Mouse (Mus musculus): ENCODE data around the gene Mrpl2. TPM values are rescaled to one million over a fixed set of nuclear protein-coding genes. Genes with fewer than 3 reads are reported as not detected.

Gene Mrpl2
- polyA plus RNA-seq, 1 experiment from 2014 or later, result 100 TPM

GRCm38 (mm10) chr17:46639929-46640328 is 6.1 kb upstream of the Mrpl2 start:
- DNase-seq (ENCODE audit: low spot score, missing footprints), result no peak
- Histone ChIP-seq H3K4me2 (no peak overlapping the region), H3K27me3 (ENCODE audit: control insufficient read depth, insufficient read depth, low read length) (no peaks in the 10 kb centered on the region), H3K9ac (ENCODE audit: low read length) (no peak overlapping the region), H3K27ac (ENCODE audit: low read depth, low read length) (no peak overlapping the region), H3K4me1 (ENCODE audit: control insufficient read depth, insufficient read depth, low read length) (peaks cover 6% of the 10 kb centered on the region), H3K9me3 (ENCODE audit: control insufficient read depth, low read length) (no peaks in the 10 kb centered on the region), H3K4me3 (ENCODE audit: low read depth, low read length) (no peak overlapping the region), H3K36me3 (ENCODE audit: control insufficient read depth, insufficient read depth, low read length) (peaks cover 5% of the 10 kb centered on the region)
- WGBS, result 81% methylated on average over 9 of the region's 9 CpGs
- ATAC-seq (ENCODE audit: low FRiP score), result no peak

DNA sequence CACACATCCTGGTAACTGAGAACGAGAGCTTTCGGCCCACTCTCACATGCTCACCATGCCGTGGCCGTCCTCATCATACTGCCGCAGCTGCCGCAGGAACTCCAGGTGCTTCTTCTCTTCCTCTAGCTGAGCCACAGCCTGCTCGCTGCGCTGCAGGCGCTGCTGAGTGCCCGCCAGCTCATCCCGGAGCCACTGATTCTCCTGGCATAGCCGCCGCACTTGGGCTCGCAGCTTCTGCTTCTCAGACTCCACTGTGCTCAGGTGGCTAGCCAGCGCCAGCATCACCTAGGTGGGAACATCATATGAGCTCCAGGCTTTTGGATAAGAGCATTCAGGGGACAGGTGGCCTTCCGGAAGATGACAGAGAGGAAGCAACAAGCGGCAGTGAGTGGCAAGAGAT is 4.0 kb upstream of the Mrpl2 start:
- no peak overlapping the region for H3K4me3 ChIP-seq (ENCODE audit: low read depth, low read length)
- H3K4me1 ChIP-seq (ENCODE audit: control insufficient read depth, insufficient read depth, low read length), result peaks cover 12% of the 10 kb centered on the region
- no peak overlapping the region for H3K27ac ChIP-seq (ENCODE audit: low read depth, low read length)
- DNase-seq (ENCODE audit: low spot score, missing footprints), result no peak
- ATAC-seq (ENCODE audit: low FRiP score), result no peak
- no peaks in the 10 kb centered on the region for H3K9me3 ChIP-seq (ENCODE audit: control insufficient read depth, low read length)
- no peak overlapping the region for H3K4me2 ChIP-seq
- no peaks in the 10 kb centered on the region for H3K27me3 ChIP-seq (ENCODE audit: control insufficient read depth, insufficient read depth, low read length)
- WGBS, result 91% methylated on average over 17 of the region's 17 CpGs
- no peak overlapping the region for H3K9ac ChIP-seq (ENCODE audit: low read length)
- H3K36me3 ChIP-seq (ENCODE audit: control insufficient read depth, insufficient read depth, low read length), result peaks cover 3% of the 10 kb centered on the region; the same call in 1 of the 2 replicates

- H3K4me1 ChIP-seq (ENCODE audit: control insufficient read depth, insufficient read depth, low read length), result peaks cover 12% of the 10 kb centered on the region
- no peaks in the 10 kb centered on the region for H3K27me3 ChIP-seq (ENCODE audit: control insufficient read depth, insufficient read depth, low read length)
- peaks cover 3% of the 10 kb centered on the region; the same call in 1 of the 2 replicates for H3K36me3 ChIP-seq (ENCODE audit: control insufficient read depth, insufficient read depth, low read length)
- peak overlapping the region; percentile 3; the same call in 1 of the 2 replicates for H3K9ac ChIP-seq (ENCODE audit: low read length)
- no peak overlapping the region for H3K27ac ChIP-seq (ENCODE audit: low read depth, low read length)
- 88% methylated on average over 12 of the region's 12 CpGs for WGBS
- ATAC-seq (ENCODE audit: low FRiP score) (no peak), DNase-seq (ENCODE audit: low spot score, missing footprints) (no peak)
- H3K4me2 ChIP-seq, result no peak overlapping the region; the same call in 1 of the 2 replicates
- no peaks in the 10 kb centered on the region for H3K9me3 ChIP-seq (ENCODE audit: control insufficient read depth, low read length)
- H3K4me3 ChIP-seq (ENCODE audit: low read depth, low read length), result no peak overlapping the region; the same call in 1 of the 2 replicates
Measured at GRCm38 (mm10) chr17:46644152-46644805, 1.8 kb upstream of the Mrpl2 start.

- Histone ChIP-seq H3K27me3 (ENCODE audit: control insufficient read depth, insufficient read depth, low read length) (no peaks in the 10 kb centered on the region), H3K4me2 (peak overlapping the region; percentile 72), H3K4me3 (ENCODE audit: low read depth, low read length) (peak overlapping the region; percentile 78), H3K36me3 (ENCODE audit: control insufficient read depth, insufficient read depth, low read length) (peaks cover 3% of the 10 kb centered on the region; the same call in 1 of the 2 replicates), H3K9ac (ENCODE audit: low read length) (peak overlapping the region; percentile 60), H3K4me1 (ENCODE audit: control insufficient read depth, insufficient read depth, low read length) (peaks cover 19% of the 10 kb centered on the region), H3K9me3 (ENCODE audit: control insufficient read depth, low read length) (no peaks in the 10 kb centered on the region), H3K27ac (ENCODE audit: low read depth, low read length) (no peak overlapping the region)
- DNase-seq (ENCODE audit: low spot score, missing footprints), result no peak
- 6% methylated on average over 11 of the region's 11 CpGs for WGBS
- peak; percentile 27; the same call in 1 of the 2 replicates for ATAC-seq (ENCODE audit: low FRiP score)
Measured at GRCm38 (mm10) chr17:46644916-46645475, 1.0 kb upstream of the Mrpl2 start.

DNA sequence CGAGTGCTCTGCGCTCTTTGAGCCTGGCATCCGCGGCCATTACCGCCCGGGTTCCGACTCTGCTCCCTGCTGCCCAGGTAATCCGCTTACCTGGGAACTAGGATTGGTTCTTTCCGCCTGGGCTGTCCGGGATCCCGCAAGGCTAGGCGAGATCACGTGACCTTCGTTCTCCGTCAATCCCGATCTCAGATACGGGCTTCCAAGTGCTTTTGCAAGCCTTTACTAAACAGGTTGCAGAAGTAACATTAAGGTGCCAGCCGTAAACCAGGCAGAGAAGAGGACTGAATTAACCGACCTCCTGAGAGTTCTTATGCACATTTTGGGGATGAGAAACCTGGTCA is 263 bp downstream of the Mrpl2 start:
- Histone ChIP-seq H3K4me1 (ENCODE audit: control insufficient read depth, insufficient read depth, low read length) (peaks cover 26% of the 10 kb centered on the region), H3K27me3 (ENCODE audit: control insufficient read depth, insufficient read depth, low read length) (no peaks in the 10 kb centered on the region), H3K4me3 (ENCODE audit: low read depth, low read length) (peak overlapping the region; percentile 78), H3K27ac (ENCODE audit: low read depth, low read length) (no peak overlapping the region), H3K9me3 (ENCODE audit: control insufficient read depth, low read length) (no peaks in the 10 kb centered on the region), H3K9ac (ENCODE audit: low read length) (peak overlapping the region; percentile 68), H3K36me3 (ENCODE audit: control insufficient read depth, insufficient read depth, low read length) (no peaks in the 10 kb centered on the region), H3K4me2 (peak overlapping the region; percentile 71)
- no peak for DNase-seq (ENCODE audit: low spot score, missing footprints)
- WGBS, result 1% methylated on average over 19 of the region's 19 CpGs
- ATAC-seq (ENCODE audit: low FRiP score), result no peak

GRCm38 (mm10) chr17:46647279-46647678 is 1.2 kb downstream of the Mrpl2 start:
- Histone ChIP-seq H3K4me2 (0 out of 2 replicates have a peak overlapping the region, but pooled peaks have one; percentile 71), H3K9ac (ENCODE audit: low read length) (no peak overlapping the region), H3K27me3 (ENCODE audit: control insufficient read depth, insufficient read depth, low read length) (no peaks in the 10 kb centered on the region), H3K4me3 (ENCODE audit: low read depth, low read length) (no peak overlapping the region), H3K9me3 (ENCODE audit: control insufficient read depth, low read length) (no peaks in the 10 kb centered on the region), H3K36me3 (ENCODE audit: control insufficient read depth, insufficient read depth, low read length) (no peaks in the 10 kb centered on the region), H3K4me1 (ENCODE audit: control insufficient read depth, insufficient read depth, low read length) (peaks cover 32% of the 10 kb centered on the region), H3K27ac (ENCODE audit: low read depth, low read length) (no peak overlapping the region)
- DNase-seq (ENCODE audit: low spot score, missing footprints) (no peak), ATAC-seq (ENCODE audit: low FRiP score) (no peak)
- WGBS, result 90% methylated on average over 7 of the region's 7 CpGs

DNA sequence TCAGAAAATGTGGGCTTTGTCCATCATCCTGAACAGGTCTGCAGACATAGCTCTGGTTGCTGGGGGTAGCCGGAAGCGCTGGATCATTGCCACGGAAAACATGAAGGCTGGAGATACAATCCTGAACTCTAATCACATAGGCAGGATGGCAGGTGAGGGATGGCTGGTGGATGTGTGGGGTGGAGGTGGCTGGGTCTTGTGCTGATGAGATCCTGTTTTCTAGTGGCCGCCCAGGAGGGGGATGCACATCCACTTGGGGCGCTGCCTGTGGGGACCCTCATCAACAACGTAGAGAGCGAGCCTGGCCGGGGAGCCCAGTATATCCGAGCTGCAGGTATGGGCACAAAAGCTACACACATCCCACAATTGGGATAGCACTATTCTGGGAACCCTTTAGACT is 2.4 kb downstream of the Mrpl2 start:
- no peak overlapping the region for H3K4me3 ChIP-seq (ENCODE audit: low read depth, low read length)
- H3K9me3 ChIP-seq (ENCODE audit: control insufficient read depth, low read length), result no peaks in the 10 kb centered on the region
- no peak overlapping the region for H3K4me2 ChIP-seq
- H3K27me3 ChIP-seq (ENCODE audit: control insufficient read depth, insufficient read depth, low read length), result no peaks in the 10 kb centered on the region
- DNase-seq (ENCODE audit: low spot score, missing footprints), result no peak
- no peak overlapping the region for H3K27ac ChIP-seq (ENCODE audit: low read depth, low read length)
- WGBS, result 94% methylated on average over 9 of the region's 9 CpGs
- H3K36me3 ChIP-seq (ENCODE audit: control insufficient read depth, insufficient read depth, low read length), result no peaks in the 10 kb centered on the region
- peaks cover 32% of the 10 kb centered on the region for H3K4me1 ChIP-seq (ENCODE audit: control insufficient read depth, insufficient read depth, low read length)
- no peak overlapping the region for H3K9ac ChIP-seq (ENCODE audit: low read length)
- no peak for ATAC-seq (ENCODE audit: low FRiP score)

GRCm38 (mm10) chr17:46649811-46650210 is 3.8 kb downstream of the Mrpl2 start:
- peaks cover 6% of the 10 kb centered on the region for H3K36me3 ChIP-seq (ENCODE audit: control insufficient read depth, insufficient read depth, low read length)
- peak overlapping the region; percentile 92 for H3K9ac ChIP-seq (ENCODE audit: low read length)
- peaks cover 30% of the 10 kb centered on the region for H3K4me1 ChIP-seq (ENCODE audit: control insufficient read depth, insufficient read depth, low read length)
- peak overlapping the region; percentile 71 for H3K4me3 ChIP-seq (ENCODE audit: low read depth, low read length)
- peak overlapping the region; percentile 85 for H3K4me2 ChIP-seq
- no peaks in the 10 kb centered on the region for H3K27me3 ChIP-seq (ENCODE audit: control insufficient read depth, insufficient read depth, low read length)
- H3K9me3 ChIP-seq (ENCODE audit: control insufficient read depth, low read length), result no peaks in the 10 kb centered on the region
- no peak for ATAC-seq (ENCODE audit: low FRiP score)
- DNase-seq (ENCODE audit: low spot score, missing footprints), result no peak
- 39% methylated on average over 15 of the region's 15 CpGs for WGBS
- peak overlapping the region; percentile 84 for H3K27ac ChIP-seq (ENCODE audit: low read depth, low read length)

DNA sequence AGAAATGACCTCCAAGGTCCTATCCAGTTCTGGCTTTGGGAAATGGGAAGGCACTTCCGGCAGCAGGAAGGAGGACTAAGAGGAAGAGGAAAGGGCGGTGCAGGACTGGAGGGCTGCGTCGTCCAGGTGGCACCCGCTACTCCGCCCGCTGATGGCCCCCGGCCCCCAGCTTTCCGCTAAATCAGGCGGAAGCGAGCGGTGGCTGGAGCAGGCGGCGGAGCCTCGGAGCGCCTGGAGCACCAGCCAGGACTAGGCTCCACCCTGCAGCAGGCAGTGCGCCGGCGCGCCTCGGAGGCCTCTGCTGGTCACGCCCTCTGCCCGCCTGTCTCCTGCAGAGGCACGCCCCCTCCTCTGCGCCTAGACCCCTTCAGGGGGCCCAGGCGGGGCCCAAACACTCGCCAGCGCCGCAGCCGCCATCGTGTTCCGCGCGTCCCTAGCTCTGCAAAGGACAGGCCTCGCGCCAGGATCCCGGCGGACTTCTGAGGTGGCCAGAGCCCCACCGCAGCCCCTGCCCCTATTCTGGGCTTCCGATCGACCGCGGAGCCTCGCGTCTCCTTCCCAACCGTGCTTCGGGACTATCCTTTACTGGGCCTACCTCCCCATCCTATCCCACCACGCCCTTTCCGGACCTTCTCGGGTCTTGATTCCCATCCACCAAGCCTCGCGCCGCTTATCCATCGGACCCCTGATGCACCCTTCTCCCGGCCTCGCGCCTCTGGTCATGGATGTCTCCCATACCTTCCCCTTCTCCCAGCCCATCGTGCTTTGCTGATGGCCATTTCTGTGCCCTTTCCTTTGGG is 4.4 kb downstream of the Mrpl2 start, which contains the start of gene Cul7:
TSS of gene Cul7 (plus strand) at position 106 of the 800 bp plus-strand sequence.
- ATAC-seq (ENCODE audit: low FRiP score) (peak; percentile 95), DNase-seq (ENCODE audit: low spot score, missing footprints) (peak; percentile 98)
- H3K4me1 ChIP-seq (ENCODE audit: control insufficient read depth, insufficient read depth, low read length), result peaks cover 26% of the 10 kb centered on the region
- H3K36me3 ChIP-seq (ENCODE audit: control insufficient read depth, insufficient read depth, low read length), result peaks cover 7% of the 10 kb centered on the region
- peak within 1 kb of the TSS; percentile 92 for H3K9ac ChIP-seq (ENCODE audit: low read length)
- H3K27me3 ChIP-seq (ENCODE audit: control insufficient read depth, insufficient read depth, low read length), result no peaks in the 10 kb centered on the region
- H3K9me3 ChIP-seq (ENCODE audit: control insufficient read depth, low read length), result no peaks in the 10 kb centered on the region
- H3K27ac ChIP-seq (ENCODE audit: low read depth, low read length), result peak within 1 kb of the TSS; percentile 84
- under 1% methylated on average over 58 of the region's 58 CpGs for WGBS
- peak within 1 kb of the TSS; percentile 71 for H3K4me3 ChIP-seq (ENCODE audit: low read depth, low read length)
- H3K4me2 ChIP-seq, result peak within 1 kb of the TSS; percentile 85

Measured in midbrain, embryonic 11.5 days (tissue).